Mouse (Mus musculus): ENCODE data around the gene Olfr1418. TPM values are rescaled to one million over a fixed set of nuclear protein-coding genes. Genes with fewer than 3 reads are reported as not detected.

Olfr1418 gene
- polyA plus RNA-seq, 3 experiments from 2014 or later: not detected

- ATAC-seq: no peak
Observed at GRCm38 (mm10) chr19:11810003-11810758, 50.7 kb downstream of the Olfr1418 start.

GRCm38 (mm10) chr19:11808452-11808851 lies 52.4 kb downstream of the Olfr1418 start:
- ATAC-seq: no peak

GRCm38 (mm10) chr19:11807822-11808221 lies 53.0 kb downstream of the Olfr1418 start:
- no peak for ATAC-seq

- no peak for ATAC-seq
Observed at GRCm38 (mm10) chr19:11807251-11807650, 53.6 kb downstream of the Olfr1418 start.

GRCm38 (mm10) chr19:11804423-11804822 lies 56.4 kb downstream of the Olfr1418 start:
- no peak for ATAC-seq

Other genes with a start within 250 kb of the Olfr1418 start
- under 1 TPM in 1 of 3 experiments, not detected in 2; 0.26 TPM for gene Ms4a2, start 237.3 kb downstream of the Olfr1418 start, polyA plus RNA-seq (2017; shearing (Covaris generic))
- gene Ms4a3, start 220.2 kb downstream of the Olfr1418 start, polyA plus RNA-seq (2017; shearing (Covaris generic)): not detected
- gene Oosp2, start 200.5 kb downstream of the Olfr1418 start, polyA plus RNA-seq (2017; shearing (Covaris generic)): not detected
- not detected for gene Oosp1, start 169.9 kb downstream of the Olfr1418 start, polyA plus RNA-seq (2017; shearing (Covaris generic))
- not detected for gene Oosp3, start 164.0 kb downstream of the Olfr1418 start, polyA plus RNA-seq (2017; shearing (Covaris generic))
- gene Gif, start 113.5 kb downstream of the Olfr1418 start, polyA plus RNA-seq (2017; shearing (Covaris generic)): not detected
- 10 to 100 TPM; 34.9 to 46.7 (median 44.9) TPM for gene Mrpl16, start 90.7 kb downstream of the Olfr1418 start, polyA plus RNA-seq (2017; shearing (Covaris generic))
- gene Stx3, start 41.7 kb downstream of the Olfr1418 start, polyA plus RNA-seq (2017; shearing (Covaris generic)): 1 to 10 TPM; 2.1 to 3.3 (median 3.2) TPM
- not detected for gene Olfr1417, start 21.8 kb downstream of the Olfr1418 start, polyA plus RNA-seq (2017; shearing (Covaris generic))
- not detected for gene Olfr1419, start 14.0 kb upstream of the Olfr1418 start, polyA plus RNA-seq (2017; shearing (Covaris generic))
- gene Olfr1420, start 25.5 kb upstream of the Olfr1418 start, polyA plus RNA-seq (2017; shearing (Covaris generic)): under 1 TPM in 1 of 3 experiments, not detected in 2; 0.31 TPM
- gene Patl1, start 51.3 kb upstream of the Olfr1418 start, polyA plus RNA-seq (2017; shearing (Covaris generic)): 10 to 100 TPM; 15.0 to 18.6 (median 17.1) TPM
- gene Osbp, start 104.9 kb upstream of the Olfr1418 start, polyA plus RNA-seq (2017; shearing (Covaris generic)): 1 to 10 TPM; 7.1 to 8.4 (median 8.3) TPM
- gene Olfr1423, start 180.3 kb upstream of the Olfr1418 start, polyA plus RNA-seq (2017; shearing (Covaris generic)): under 1 TPM in 1 of 3 experiments, not detected in 2; 0.16 TPM
- not detected for gene Olfr1424, start 201.6 kb upstream of the Olfr1418 start, polyA plus RNA-seq (2017; shearing (Covaris generic))
- not detected for gene Olfr1425, start 216.7 kb upstream of the Olfr1418 start, polyA plus RNA-seq (2017; shearing (Covaris generic))
- not detected for gene Olfr1426, start 230.9 kb upstream of the Olfr1418 start, polyA plus RNA-seq (2017; shearing (Covaris generic))
- not detected for gene Olfr1427, start 242.3 kb upstream of the Olfr1418 start, polyA plus RNA-seq (2017; shearing (Covaris generic))